Mouse (Mus musculus): Measurements from ENCODE around the gene Nsf.

- no peak for TF ChIP-seq CTCF (IDR thresholded peaks at IDR 0.05; ENCODE audit: extremely low read depth, insufficient read depth, low read length)
- no peak for TF ChIP-seq POLR2A (IDR thresholded peaks at IDR 0.05; ENCODE audit: extremely low read depth, insufficient read depth, low read length)
These were observed 42.8 kb downstream of the Nsf start for GRCm38 (mm10) chr11:103910993-103911585.
